In the genomic region with DNA sequence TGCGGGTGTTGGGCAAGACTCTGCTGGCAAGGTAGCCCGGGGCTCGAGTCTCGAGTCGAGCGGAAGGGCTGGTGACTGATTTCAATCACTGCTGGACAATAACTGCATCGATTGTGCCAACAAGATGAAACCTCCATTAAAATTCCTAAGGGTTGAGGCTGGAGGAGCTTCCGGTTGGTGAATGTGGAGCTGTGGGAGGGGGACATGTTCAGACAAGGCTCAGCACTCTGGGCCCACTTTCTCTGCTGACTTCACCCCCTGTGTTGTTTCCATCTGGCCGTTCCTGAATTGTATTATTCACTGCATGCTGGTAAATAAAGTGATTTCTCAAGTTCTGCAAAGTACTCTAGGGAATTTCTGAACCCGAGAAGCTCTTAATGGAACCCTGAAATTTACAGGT, we compare ENCODE assay signal across 24 mouse cellular contexts.
"Had no signal": no experiment of that assay in that cellular context is flagged by ENCODE, and none has a peak within 500 bp of the region (broad histone marks: within the 10 kb centered on the region; RNA-seq: fewer than 3 reads in every experiment).

No protein-coding gene starts in this region.

- H3K4me3 ChIP-seq: gastrocnemius, adult 2 months; heart, embryonic 10.5 days; heart, embryonic 12.5 days; hindbrain, embryonic 13.5 days; hindbrain, embryonic 15.5 days; layer of hippocampus, adult 2 months; left cerebral cortex, adult 2 months; limb, embryonic 10.5 days; limb, embryonic 12.5 days; liver, embryonic 13.5 days; liver, embryonic 15.5 days had no signal

- H3K27me3 ChIP-seq: heart, embryonic 12.5 days; hindbrain, embryonic 15.5 days; limb, embryonic 12.5 days; liver, embryonic 13.5 days; liver, embryonic 15.5 days had no signal

- H3K27ac ChIP-seq: gastrocnemius, adult 2 months; heart, embryonic 10.5 days; hindbrain, embryonic 13.5 days; hindbrain, embryonic 15.5 days; hindbrain, postnatal 0 days; layer of hippocampus, adult 2 months; left cerebral cortex, adult 2 months; limb, embryonic 10.5 days; limb, embryonic 12.5 days; liver, embryonic 13.5 days; liver, embryonic 15.5 days had no signal

- H3K9ac ChIP-seq: heart, embryonic 12.5 days; hindbrain, embryonic 13.5 days; hindbrain, embryonic 15.5 days; limb, embryonic 12.5 days; liver, embryonic 13.5 days; liver, embryonic 15.5 days had no signal

- H3K36me3 ChIP-seq: heart, embryonic 10.5 days; heart, embryonic 12.5 days; hindbrain, embryonic 13.5 days; hindbrain, embryonic 15.5 days; limb, embryonic 10.5 days; limb, embryonic 12.5 days; liver, embryonic 13.5 days; liver, embryonic 15.5 days had no signal

- DNase-seq: gastrocnemius, adult 2 months; gastrocnemius, postnatal 10 days; gastrocnemius, postnatal 25 days; heart, adult 18-20 months; heart, postnatal 10 days; heart, postnatal 36 days; kidney, adult 11 months; kidney, adult 2 months; kidney, postnatal 10 days; kidney, postnatal 25 days; kidney, postnatal 4 days; liver; liver, embryonic 13.5 days had no signal

- ATAC-seq: hindbrain, postnatal 0 days; intestine, embryonic 16.5 days had no signal

- H3K9me3 ChIP-seq: heart, embryonic 10.5 days; heart, embryonic 12.5 days; hindbrain, embryonic 13.5 days; hindbrain, embryonic 15.5 days; limb, embryonic 10.5 days; limb, embryonic 12.5 days; liver, embryonic 13.5 days; liver, embryonic 15.5 days had no signal

- H3K4me1 ChIP-seq: heart, embryonic 10.5 days; heart, embryonic 12.5 days; hindbrain, embryonic 15.5 days; limb, embryonic 10.5 days; limb, embryonic 12.5 days; liver, embryonic 13.5 days; liver, embryonic 15.5 days had no signal
